Mouse (Mus musculus) erythroblast, adult 5-6 weeks (primary cell): ENCODE results near the gene Zfp180. TPM values are rescaled to one million over a fixed set of nuclear protein-coding genes. Genes with fewer than 3 reads are reported as not detected.
"Not testable (repeated sequence)": the region's sequence is repeated elsewhere in the genome, so short reads cannot be mapped to it uniquely, and the experiment has no call there.

Experiments used
- ATAC-seq: replicated peaks from 2 replicates; pipeline ENCODE4 v1.8.0; 2016; ENCODE audit warnings: moderate number of reproducible peaks, mild to moderate bottlenecking, moderate TSS enrichment, inconsistent platforms; ENCODE audit not compliant: poor library complexity, low FRiP score, severe bottlenecking
- total RNA-seq, 2 experiments: library from RNA; stranded (forward) in 1 of 2; stranded (reverse) in 1 of 2; fragments of 150-400 nt in 1 of 2; fragments of 200-764, 138-1000 nt in 1 of 2; gene quantifications; 2 replicates each; pipeline versions ENCODE4 v1.2.3 to v1.2.4; 2015 to 2017; ENCODE audit warnings: low replicate concordance in 2 of 2

The Zfp180 gene
- total RNA-seq (2015; ENCODE audit: low replicate concordance) (7.3 and 8.6 TPM in 2 replicates), total RNA-seq (2017; ENCODE audit: low replicate concordance) (11.0 and 15.3 TPM in 2 replicates)

DNA sequence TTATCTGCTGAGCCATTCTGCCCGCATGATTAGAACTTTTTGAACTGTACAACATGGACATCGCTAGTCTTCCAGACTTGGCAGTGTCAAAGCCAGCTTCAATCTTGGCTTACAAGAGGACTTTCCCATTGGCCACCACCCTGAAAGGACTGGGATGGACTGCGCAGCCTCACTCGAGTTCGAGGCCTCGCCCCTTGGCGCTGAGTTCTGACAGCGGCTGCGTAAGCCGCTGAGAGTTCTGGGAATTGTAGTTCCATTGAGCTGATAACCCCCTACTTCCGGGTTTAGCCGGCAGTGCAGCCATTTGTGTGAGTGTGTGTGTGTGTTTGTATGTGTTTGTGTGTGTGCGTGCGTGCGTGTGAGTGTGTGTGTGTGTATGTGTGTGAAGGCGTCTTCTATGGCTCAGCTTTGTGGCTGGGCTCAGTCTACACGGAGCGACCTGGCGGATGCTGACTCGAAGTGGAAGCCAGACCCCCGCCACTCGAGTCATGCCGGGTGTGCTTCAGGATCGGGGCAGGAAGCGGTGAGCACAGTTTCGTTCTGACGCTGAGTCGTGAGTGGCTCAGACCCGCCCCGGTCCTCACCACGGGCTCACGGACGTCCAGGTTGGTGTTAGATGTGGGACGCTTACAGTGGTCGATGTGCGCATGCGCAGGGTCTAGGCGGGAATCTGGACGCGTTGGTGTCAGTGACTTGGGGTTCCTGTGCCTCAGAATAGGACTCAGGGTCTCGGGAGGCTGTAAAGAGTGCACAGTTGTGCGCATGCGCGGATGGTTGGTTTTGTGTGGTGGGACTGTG lies at the start of gene Zfp180:
Gene Zfp180, plus strand, starts transcription at position 291 of the 798 bp plus-strand sequence.
- ATAC-seq: peak; percentile 95

DNA sequence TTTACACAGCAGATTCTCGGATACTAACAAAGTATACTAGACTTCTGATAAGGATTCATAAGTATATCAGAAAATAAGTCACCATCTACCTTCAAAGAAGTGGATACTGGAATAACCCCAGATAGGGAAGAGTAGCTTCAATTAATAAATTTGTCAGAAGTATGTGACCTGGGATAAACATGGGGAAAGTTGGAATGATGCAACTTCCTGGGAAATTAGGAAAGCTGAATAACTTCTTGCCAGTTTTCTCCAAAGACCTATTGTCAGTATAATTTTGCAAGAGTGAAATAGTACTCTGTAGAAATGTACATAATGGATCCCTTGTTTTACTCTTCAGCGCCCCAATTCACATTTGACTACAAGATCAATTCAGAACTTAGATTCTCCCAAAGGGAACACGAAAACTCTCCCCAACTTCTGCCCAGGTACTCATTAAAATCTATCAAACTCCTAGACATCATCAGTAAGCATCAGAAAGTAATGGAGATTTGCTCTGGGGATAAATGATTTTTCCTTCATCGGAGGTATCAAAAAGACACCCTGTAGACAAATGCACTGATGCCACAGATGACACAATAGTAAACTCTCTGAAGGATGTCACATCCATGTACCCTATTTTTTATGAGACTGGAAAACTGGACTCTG lies 28.9 kb upstream of the Zfp180 start, which contains the start of gene Vmn1r183:
Gene Vmn1r183, plus strand, starts transcription at position 595 of the 645 bp plus-strand sequence.
- ATAC-seq: no peak

DNA sequence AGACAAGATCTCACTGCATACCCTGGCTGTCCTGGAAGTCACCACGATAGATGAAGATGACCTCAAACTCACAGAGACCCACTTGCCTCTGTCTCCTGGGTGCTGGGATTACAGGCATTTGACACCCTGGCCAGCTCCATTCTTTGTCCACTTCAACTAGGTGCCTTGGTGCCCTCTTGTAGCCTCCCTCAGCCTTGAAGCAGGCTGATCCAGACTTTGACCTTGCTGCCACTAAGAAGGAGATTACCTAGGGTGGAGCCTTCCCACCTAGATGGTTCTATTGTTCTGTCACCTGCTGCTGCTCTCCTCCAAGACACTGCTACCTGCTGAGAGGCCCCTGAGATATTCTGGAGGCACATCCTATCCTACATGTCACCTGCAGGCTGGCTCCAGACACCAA lies 7.3 kb upstream of the Zfp180 start:
- not testable (repeated sequence) for ATAC-seq

DNA sequence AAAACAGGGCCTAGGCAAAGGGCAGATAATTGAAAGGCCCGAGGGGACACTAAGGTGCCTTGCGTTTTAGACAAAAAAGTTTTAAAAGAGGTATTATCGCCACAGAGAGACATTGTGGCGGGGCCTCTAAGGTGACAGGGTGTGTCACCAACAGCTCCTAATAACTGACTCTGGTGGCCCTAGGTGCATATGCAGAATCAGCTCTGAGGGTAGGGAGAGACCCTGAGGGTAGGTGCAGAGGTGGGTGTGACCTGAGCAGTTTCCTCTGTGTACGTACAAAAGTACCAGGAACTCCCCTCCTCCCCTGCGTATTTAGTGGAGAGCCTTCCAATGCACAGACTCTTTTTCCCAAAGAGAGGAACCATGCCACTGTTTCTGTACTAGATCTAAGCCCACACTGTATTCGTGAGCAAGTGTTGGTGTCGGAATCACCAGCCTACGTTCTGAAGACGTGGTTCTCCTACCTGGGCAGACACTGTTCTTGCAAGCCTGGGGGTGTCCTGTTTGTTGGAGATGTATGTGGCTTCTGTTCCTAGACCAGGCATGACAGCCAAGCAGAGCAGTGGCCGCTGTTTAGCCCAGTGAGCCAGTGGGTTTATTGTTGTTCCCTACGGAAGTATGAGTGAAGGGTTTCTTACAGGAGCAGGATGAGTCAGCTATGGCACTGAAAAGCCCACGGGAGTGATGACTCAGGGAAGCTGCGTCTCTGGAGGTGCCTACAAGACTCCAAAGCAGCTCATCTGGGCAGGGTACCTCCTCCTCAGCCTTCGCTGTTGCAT lies 922 bp downstream of the Zfp180 start:
- peak; percentile 52 for ATAC-seq

DNA sequence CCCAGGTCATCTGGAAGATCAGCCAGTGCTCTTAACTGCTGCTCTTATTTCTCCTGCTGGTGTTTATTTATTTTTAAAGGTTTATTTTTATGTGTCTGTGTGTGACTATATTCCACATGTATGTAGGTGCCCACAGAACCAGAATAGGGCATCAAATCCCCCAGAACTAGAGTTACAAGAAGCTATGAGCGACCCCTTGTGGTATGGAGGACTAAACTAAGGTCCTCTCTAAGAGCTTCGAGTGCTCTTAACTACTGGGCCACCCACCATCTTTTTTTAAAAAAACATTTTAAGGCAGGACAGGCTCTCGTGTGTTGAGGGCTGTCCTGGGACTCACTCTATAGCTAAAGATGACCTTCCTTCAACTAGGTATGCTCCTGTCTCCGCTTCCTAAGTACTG lies 5.1 kb downstream of the Zfp180 start:
- ATAC-seq: no peak

DNA sequence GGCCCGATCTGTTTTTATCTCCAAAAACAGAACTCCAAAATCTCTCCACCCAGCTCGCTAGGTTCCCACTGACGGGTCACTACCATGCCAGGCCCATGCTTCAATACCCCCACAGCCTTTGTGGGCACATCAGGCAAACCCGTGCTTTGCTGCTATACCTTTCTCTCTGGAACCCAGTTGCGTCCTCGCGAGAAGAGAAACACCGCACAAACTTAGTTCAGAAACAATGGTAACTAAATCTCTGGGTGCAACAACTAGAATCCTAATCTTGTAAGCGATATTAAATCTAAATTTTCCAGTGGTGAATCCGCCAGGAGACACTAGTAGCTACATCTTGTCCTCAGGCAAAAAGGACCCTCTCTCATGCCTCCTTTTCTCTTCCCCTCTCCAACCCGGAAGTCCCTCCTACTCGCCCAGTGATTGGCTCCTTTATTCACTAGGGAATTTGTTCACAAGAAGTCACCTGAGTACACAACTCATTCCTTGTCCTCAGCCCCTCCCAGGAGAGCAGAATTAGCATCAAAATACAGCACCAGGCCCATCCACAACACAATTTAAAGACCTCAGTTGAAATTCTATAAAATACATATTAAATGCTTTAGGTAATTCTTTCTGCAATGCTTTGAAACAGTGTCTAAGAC lies 5.9 kb downstream of the Zfp180 start:
- ATAC-seq: no peak

DNA sequence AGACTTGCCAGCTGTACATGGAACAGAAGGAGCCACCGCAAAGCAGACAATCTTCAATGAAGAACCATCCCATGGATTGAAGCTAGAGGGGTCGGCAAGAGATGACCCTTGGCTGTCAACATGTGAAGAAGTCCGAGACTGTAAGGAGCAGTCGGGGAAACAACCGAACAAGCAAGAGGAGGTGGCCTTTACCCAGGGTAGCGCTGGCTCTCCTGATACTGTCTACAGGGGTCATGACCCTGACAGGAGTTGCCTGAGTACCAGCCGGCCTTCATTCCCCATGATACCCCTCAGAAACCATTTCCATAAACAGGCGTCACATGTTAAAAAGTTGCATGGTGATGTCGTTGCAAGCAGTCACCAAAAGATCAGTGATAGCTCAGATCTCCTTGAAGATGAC lies 22.7 kb downstream of the Zfp180 start:
- ATAC-seq: no peak

DNA sequence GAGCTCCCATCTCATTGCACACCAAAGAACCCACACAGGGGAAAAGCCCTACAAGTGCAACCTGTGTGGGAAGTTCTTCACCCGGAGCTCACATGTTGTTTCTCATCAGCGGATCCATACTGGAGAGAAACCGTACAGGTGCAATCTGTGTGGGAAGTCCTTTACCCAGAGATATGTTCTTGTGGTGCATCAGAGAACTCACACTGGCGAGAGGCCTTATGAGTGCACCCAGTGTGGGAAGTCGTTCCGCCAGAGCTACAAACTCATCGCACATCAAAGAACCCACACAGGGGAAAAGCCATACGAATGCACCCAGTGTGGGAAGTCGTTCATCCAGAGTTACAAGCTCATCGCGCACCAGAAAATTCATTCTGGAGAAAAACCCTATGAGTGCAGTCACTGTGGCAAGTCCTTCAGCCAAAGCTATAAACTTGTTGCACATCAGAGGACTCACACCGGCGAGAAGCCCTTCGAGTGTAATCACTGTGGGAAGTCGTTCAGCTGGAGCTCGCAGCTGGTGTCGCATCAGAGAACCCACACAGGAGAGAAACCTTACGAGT lies 23.5 kb downstream of the Zfp180 start:
- ATAC-seq: no peak

DNA sequence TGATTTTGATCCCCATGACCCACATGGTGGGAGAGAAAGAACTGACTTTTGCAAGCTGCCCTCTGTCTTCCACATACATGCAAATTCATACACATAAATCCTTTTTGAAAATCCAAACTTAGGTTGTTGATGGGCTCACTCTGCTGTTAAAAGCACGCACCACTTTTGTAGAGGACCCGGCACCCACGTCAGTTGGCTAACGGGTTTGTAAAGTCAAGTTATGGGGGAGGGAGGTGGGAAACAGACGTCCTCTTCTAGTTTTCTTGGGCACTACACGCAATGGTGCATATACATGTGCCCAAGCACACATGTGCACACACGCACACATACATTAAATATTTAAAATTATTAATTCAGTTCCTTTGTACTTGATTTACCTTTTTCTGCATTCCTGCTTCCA lies 29.1 kb downstream of the Zfp180 start:
- no peak for ATAC-seq

DNA sequence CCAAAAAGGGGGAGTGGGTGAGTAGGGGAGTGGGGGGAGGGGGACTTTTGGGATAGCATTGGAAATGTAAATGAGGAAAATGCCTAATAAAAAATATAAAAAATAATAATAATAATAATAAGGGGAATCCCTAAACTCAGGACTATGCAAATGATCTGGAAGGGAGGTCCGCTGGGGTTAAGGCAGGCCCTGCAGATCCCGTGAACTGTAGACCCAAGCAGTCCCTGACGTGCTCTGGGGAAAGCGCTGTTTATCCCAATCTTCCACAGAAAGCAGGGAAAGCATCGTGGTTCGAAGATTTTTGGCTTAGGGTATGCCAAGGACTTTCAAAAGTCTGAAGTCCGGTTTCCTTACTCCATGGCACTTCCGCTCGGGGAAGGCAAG lies 30.0 kb downstream of the Zfp180 start:
- no peak for ATAC-seq

DNA sequence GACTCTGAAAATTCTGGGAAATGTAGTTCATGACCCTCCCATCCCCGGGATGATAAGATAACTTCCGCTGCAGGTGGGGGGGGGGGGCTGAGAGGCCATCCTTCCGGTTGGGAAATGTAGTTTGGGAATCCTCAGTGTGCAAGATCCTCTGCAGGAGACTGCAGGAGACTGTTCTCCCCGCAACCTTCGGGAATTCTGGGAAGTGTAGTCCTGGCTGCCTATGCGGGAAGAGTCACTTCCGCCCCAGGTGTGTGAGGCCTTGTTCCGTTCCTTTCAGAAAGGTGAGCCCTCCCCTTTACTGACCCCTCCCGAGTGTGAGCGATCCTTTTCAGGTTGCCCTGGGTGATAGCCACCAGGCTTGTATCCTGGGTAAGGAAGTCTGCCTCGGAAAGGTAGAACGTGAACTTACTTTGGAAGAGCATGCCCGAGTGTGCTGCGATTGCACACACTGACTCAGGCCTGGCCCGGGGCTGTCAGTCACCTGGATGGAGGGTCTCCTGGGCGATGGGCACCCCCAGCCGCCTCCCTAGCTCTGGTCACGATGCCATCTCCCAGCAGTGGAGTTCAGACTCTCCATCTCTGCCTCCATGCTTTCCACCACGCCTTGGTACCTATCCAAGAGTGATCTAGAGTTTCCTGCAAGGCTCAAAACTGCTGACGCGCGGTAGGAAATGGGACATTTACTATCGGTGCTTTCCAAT lies 30.6 kb downstream of the Zfp180 start, which contains the start of gene Zfp112:
Gene Zfp112, plus strand, starts transcription at position 159 of the 701 bp plus-strand sequence.
- ATAC-seq: no peak

DNA sequence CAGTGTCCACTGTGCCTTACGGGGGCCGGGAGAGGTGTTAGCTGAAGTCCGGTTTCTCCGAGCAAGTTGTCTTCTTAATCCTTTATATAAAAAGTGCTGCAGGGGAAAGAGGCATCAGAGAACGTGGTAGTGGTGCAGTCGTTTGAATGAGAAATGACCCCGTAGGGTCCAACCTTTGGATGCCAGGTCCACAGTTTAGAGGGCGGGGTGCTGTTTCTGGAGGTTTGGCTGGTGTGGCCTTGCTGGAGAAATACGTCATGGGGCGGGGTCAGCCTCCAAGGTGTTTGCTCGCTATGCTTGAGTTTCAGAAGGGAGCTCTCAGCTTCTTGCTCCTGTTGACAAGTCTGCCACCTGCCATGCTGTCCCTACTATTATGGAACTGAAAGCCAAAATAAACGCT lies 31.3 kb downstream of the Zfp180 start:
- peak; percentile 69; the same call in 1 of the 2 replicates for ATAC-seq

DNA sequence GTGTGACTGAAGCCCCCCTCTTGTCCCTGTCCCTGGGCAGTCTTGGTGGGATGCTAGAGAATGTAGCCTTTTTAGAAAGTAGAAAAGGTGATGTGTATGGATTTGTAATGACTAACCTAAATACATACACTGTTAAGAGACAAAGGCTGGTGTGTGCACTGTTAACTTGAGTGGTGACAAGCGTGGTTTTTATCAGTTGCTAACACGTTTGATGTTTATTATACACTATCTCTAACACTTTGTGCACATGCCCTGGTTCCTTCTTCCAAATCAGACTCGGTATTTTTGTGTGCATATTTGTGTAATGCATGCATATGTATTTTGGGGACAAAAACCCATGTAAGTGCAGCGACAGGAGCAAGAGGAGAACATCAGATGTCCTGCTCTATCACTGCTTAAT lies 34.9 kb downstream of the Zfp180 start:
- ATAC-seq: no peak

DNA sequence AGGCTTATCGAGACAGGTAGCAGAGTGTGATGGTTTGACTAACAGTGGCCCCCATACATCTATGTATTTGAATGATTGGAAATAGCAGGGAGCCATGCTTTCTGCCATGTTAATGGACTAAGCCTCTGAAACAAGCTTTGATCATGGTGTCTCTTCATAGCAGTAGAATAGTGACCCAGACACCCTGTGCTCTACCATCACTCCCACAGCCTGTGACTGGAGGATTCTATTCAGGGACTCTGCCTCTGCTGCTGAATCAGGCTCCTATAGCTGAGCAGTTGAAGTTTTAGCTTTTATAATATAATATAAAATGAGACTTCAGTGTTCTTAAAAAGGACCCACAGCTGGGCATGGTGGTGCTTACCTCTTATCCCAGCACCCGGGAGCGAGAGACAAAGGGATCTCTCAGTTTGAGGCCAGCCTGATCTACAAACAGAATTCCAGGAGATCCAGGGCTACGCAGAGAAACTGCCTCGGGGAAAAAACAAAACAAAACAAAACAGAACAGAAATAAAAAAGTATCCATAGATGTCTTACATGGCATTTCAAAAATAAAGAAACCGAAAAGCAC lies 51.8 kb downstream of the Zfp180 start:
- no peak for ATAC-seq

DNA sequence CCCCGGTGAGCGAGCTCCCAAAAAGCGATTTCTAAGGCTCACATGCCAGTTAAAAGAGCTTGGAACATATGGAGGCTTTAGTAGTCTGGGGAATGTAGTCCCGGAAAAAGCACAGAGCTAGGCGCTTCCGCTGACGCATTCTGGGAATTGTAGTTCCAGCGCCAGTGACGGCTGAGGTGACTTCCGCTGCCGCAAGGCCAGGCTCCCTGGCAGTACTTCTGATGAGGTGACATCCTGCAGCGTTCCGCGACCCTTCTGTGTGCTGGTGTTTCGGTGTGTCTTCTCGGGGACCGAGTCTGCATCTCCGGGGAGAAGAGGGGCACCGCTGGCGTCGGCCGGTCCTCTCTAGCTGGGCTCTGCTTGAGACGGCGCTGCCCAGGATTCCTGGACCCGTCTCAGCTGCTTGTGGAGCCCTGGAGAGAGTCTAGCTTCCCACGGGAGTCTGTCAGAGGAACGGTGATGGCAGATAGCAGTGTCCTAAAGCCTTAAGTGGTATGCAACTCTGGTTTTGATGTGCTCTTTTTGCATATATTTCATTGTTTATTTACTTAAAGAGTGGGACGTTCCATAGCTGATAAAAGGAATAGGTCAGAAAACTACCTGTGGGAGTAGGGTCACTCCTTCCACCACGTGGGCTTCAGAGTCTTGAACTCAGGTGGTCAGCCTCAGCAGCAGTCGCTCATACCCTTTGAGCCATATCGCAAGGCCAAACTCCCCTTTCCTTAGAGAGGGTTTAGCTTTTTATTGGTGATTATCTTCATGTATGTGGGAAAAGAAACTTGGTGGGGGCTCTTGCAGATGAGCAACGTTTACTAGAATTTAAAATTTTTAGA lies 52.5 kb downstream of the Zfp180 start, which contains the start of gene Zfp235:
Gene Zfp235, plus strand, starts transcription at position 174 of the 833 bp plus-strand sequence.
- peak; percentile 100 for ATAC-seq

DNA sequence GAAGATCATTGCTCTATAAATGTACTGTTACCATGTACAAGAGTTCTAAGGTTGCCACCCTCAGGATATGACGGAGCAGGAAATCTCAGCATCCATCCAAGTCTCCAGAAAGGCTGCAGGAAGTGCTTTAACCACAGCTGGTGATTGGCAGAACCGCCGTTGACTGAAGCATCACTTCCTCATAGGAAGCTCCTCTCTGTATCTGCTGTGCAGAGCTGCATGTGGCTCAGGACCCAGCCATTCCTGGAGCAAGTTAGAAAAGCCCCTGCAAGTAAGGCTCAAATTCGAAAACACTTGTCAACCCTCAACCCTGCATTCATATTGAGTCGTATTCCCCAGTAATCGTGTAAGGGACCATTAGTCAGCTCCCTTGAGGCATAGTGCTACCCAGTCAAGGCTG lies 60.8 kb downstream of the Zfp180 start:
- ATAC-seq: no peak

DNA sequence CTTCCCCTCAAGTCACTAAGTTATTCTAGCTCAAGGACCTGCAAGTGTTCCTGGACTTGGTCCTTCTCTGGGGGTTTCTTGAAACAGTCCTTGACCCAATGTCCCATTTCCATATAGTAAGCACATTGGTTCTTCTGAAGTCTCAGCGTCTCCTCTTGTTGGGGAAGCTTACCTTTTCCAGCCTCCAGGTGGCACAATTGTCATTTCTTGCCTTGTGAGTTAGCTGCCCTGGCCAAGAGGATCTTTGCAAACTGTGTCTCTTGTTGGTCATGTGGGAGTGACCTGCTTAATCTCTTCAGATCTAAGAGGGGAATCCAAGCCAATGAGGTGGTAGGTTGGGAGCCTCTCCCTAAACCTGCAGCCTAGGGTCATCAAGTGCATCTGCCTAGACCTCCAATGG lies 71.5 kb downstream of the Zfp180 start:
- ATAC-seq: no peak
